In the genomic region with DNA sequence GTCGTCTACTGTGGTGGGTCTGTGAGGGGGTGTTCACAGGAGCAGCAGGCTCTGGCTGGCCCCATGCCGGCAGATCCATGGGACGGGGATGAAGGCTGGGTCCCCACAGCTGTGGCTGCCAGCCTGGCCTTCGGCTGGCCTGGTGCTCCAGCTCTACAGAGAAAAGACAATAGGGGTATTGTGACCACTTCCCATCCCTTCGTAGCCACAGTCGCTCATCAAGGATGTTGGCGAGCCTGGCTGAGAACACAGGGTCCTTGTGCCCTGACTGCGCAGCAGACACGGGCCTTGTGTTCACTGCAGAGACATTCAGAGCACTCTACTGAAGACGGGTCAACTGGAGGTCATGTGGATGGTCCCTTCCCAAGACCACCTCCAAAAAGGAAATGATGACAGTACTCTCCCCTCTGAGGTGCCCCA, we compare ENCODE assay signal across 10 mouse cellular contexts.
A peak's percentile ranks its signal among the peaks of the same experiment; 100 is the strongest.
DNase-seq lines count a peak whose midpoint lies in the region; ATAC-seq lines count a peak whose summit lies in the region.
"Had no signal": no experiment of that assay in that cellular context is flagged by ENCODE, and none has a peak within 500 bp of the region (broad histone marks: within the 10 kb centered on the region; RNA-seq: fewer than 3 reads in every experiment).

No protein-coding gene starts in this region.

- no peaks in the 10 kb centered on the region for H3K36me3 ChIP-seq in kidney, embryonic 15.5 days
- H3K36me3 ChIP-seq in embryonic facial prominence, embryonic 11.5 days (replicated peaks; ENCODE audit: control insufficient read depth, insufficient read depth, low read depth, low read length), result no peaks in the 10 kb centered on the region
- no peaks in the 10 kb centered on the region for H3K36me3 ChIP-seq in hindbrain, embryonic 14.5 days (replicated peaks; ENCODE audit: control insufficient read depth, insufficient read depth)
- H3K36me3 ChIP-seq: liver, embryonic 15.5 days had no signal

- H3K9me3 ChIP-seq in kidney, embryonic 15.5 days (replicated peaks), result no peaks in the 10 kb centered on the region
- no peaks in the 10 kb centered on the region for H3K9me3 ChIP-seq in embryonic facial prominence, embryonic 11.5 days (replicated peaks; ENCODE audit: control insufficient read depth, low read length)
- H3K9me3 ChIP-seq in hindbrain, embryonic 14.5 days (ENCODE audit: control insufficient read depth, low read length), result no peaks in the 10 kb centered on the region
- H3K9me3 ChIP-seq: liver, embryonic 15.5 days had no signal

- WGBS in kidney, embryonic 15.5 days, result 71% methylated on average over 10 of the region's 10 CpGs
- WGBS in embryonic facial prominence, embryonic 11.5 days, result 20% methylated on average over 10 of the region's 10 CpGs
- 52% methylated on average over 10 of the region's 10 CpGs for WGBS in hindbrain, embryonic 14.5 days

- no peak overlapping the region for H3K27ac ChIP-seq in kidney, embryonic 15.5 days
- no peak overlapping the region for H3K27ac ChIP-seq in embryonic facial prominence, embryonic 11.5 days (replicated peaks; ENCODE audit: low read depth, low read length)
- H3K27ac ChIP-seq in hindbrain, embryonic 14.5 days, result no peak overlapping the region
- H3K27ac ChIP-seq: liver, embryonic 15.5 days had no signal

- H3K4me2 ChIP-seq in kidney, embryonic 15.5 days, result no peak overlapping the region
- no peak overlapping the region for H3K4me2 ChIP-seq in embryonic facial prominence, embryonic 11.5 days (ENCODE audit: low read depth, low read length)
- no peak overlapping the region for H3K4me2 ChIP-seq in hindbrain, embryonic 14.5 days (replicated peaks)
- H3K4me2 ChIP-seq: liver, embryonic 15.5 days had no signal

- peaks cover 5% of the 10 kb centered on the region; the same call in 1 of the 2 replicates for H3K27me3 ChIP-seq in kidney, embryonic 15.5 days
- H3K27me3 ChIP-seq in embryonic facial prominence, embryonic 11.5 days (ENCODE audit: control insufficient read depth, insufficient read depth, low read length), result no peaks in the 10 kb centered on the region
- H3K27me3 ChIP-seq in hindbrain, embryonic 14.5 days (ENCODE audit: control insufficient read depth, insufficient read depth, low read length), result no peaks in the 10 kb centered on the region
- H3K27me3 ChIP-seq: liver, embryonic 15.5 days; Patski had no signal

- no peak overlapping the region for H3K9ac ChIP-seq in kidney, embryonic 15.5 days
- no peak overlapping the region for H3K9ac ChIP-seq in embryonic facial prominence, embryonic 11.5 days (replicated peaks; ENCODE audit: low read length)
- no peak overlapping the region for H3K9ac ChIP-seq in hindbrain, embryonic 14.5 days
- H3K9ac ChIP-seq: liver, embryonic 15.5 days had no signal

- no peak overlapping the region for H3K4me3 ChIP-seq in kidney, embryonic 15.5 days (replicated peaks)
- no peak overlapping the region for H3K4me3 ChIP-seq in embryonic facial prominence, embryonic 11.5 days (ENCODE audit: low read depth, low read length)
- no peak overlapping the region for H3K4me3 ChIP-seq in hindbrain, embryonic 14.5 days (replicated peaks; ENCODE audit: low read length)
- H3K4me3 ChIP-seq: liver, embryonic 15.5 days had no signal

- no peak for DNase-seq in kidney, postnatal 14 days
- no peak for DNase-seq in embryonic facial prominence, embryonic 11.5 days (ENCODE audit: low spot score)
- DNase-seq in hindbrain, embryonic 14.5 days (ENCODE audit: low spot score), result no peak
- peak; percentile 63 for DNase-seq in retina, embryonic 14.5 days (ENCODE audit: low spot score)
- DNase-seq in adrenal gland, postnatal 4 days (ENCODE audit: low spot score in 2 of 2), result no peak
- no peak for DNase-seq in lung, postnatal 36 days
- no peak for DNase-seq in adrenal gland, postnatal 14 days

- H3K4me1 ChIP-seq in kidney, embryonic 15.5 days, result 0 out of 2 replicates have a peak, but pooled peaks cover 7% of the 10 kb centered on the region
- no peaks in the 10 kb centered on the region; the same call in 1 of the 2 replicates for H3K4me1 ChIP-seq in embryonic facial prominence, embryonic 11.5 days (ENCODE audit: control insufficient read depth, insufficient read depth, low read length)
- no peaks in the 10 kb centered on the region for H3K4me1 ChIP-seq in hindbrain, embryonic 14.5 days (replicated peaks; ENCODE audit: control insufficient read depth, insufficient read depth, low read length)
- H3K4me1 ChIP-seq: liver, embryonic 15.5 days had no signal

- 0 out of 2 replicates have a peak, but pooled peaks have one; percentile 40 for ATAC-seq in kidney, embryonic 15.5 days (replicated peaks; ENCODE audit: low FRiP score)
- ATAC-seq in embryonic facial prominence, embryonic 11.5 days (replicated peaks; ENCODE audit: insufficient number of reproducible peaks, low FRiP score, low TSS enrichment, low read depth), result peak; percentile 64; the same call in 1 of the 2 replicates
- ATAC-seq in hindbrain, embryonic 14.5 days (ENCODE audit: low FRiP score), result peak; percentile 62; the same call in 1 of the 2 replicates
- ATAC-seq: Patski had no signal
